Mouse (Mus musculus) stomach, postnatal 0 days (tissue): Measurements from ENCODE around the gene Sash1.

Source experiments
- CTCF ChIP-seq: IDR thresholded peaks from 2 replicates; pipeline ENCODE4 v1.5.1; 2016; ENCODE audit warnings: antibody characterized with exemption, low read depth, mild to moderate bottlenecking, moderate library complexity
- EP300 ChIP-seq: optimal IDR thresholded peaks from 2 replicates; pipeline ENCODE3; 2016; ENCODE audit warnings: antibody characterized with exemption

GRCm38 (mm10) chr10:8692531-8692930 is 193.3 kb downstream of the Sash1 start:
- TF ChIP-seq CTCF, result no peak
- no peak for TF ChIP-seq EP300
